Mouse (Mus musculus) kidney, postnatal 0 days (tissue): ENCODE measurements at regions not wholly inside any gene's neighbourhood (a gene's known extent, or its start where the extent isn't known, plus 50 kb on each side); places are given as distances from the start of the nearest gene placed in this dataset.

Experiments used
- ATAC-seq: fragments of 200-750 bp; cut with Nextera tagmentation; replicated peaks from 2 replicates; pipeline ENCODE4 v1.8.0; 2017; ENCODE audit warnings: low read depth, moderate number of reproducible peaks, moderate TSS enrichment, moderate library complexity; ENCODE audit not compliant: low FRiP score
- DNase-seq: peaks from one replicate; pipeline ENCODE4 v3.0.0-alpha.2; 2016; ENCODE audit warnings: low spot score
- H3K27ac ChIP-seq: fragments of 300-500 bp; sonication (generic); 2 replicates; pipeline ENCODE4 v1.5.1; 2014; ENCODE audit warnings: mild to moderate bottlenecking
- H3K27me3 ChIP-seq: fragments of 300-500 bp; sonication (generic); 2 replicates; pipeline ENCODE4 v1.6.1; 2014; ENCODE audit warnings: low read length, mixed read lengths; ENCODE audit not compliant: insufficient read depth
- H3K36me3 ChIP-seq: fragments of 300-500 bp; sonication (generic); 2 replicates; pipeline ENCODE4 v1.6.1; 2014; ENCODE audit warnings: low read length, mixed read lengths; ENCODE audit not compliant: insufficient read depth
- H3K4me1 ChIP-seq: fragments of 300-500 bp; sonication (generic); replicated peaks from 2 replicates; pipeline ENCODE4 v1.6.1; 2014; ENCODE audit warnings: antibody characterized with exemption, low read length, mixed read lengths; ENCODE audit not compliant: insufficient read depth
- H3K4me2 ChIP-seq: fragments of 300-500 bp; sonication (generic); 2 replicates; pipeline ENCODE4 v1.6.1; 2014; ENCODE audit warnings: mild to moderate bottlenecking, low read length, moderate library complexity, mixed read lengths
- H3K4me3 ChIP-seq: fragments of 300-500 bp; sonication (generic); replicated peaks from 2 replicates; pipeline ENCODE4 v1.5.1; 2014; ENCODE audit warnings: low read depth, low read length
- H3K9ac ChIP-seq: fragments of 300-500 bp; sonication (generic); 2 replicates; pipeline ENCODE4 v1.6.1; 2014; ENCODE audit warnings: low read depth, low read length
- H3K9me3 ChIP-seq: fragments of 300-500 bp; sonication (generic); replicated peaks from 2 replicates; pipeline ENCODE4 v1.6.1; 2016; ENCODE audit warnings: low read length, inconsistent platforms, mixed read lengths
- CTCF ChIP-seq: IDR thresholded peaks from 2 replicates; pipeline ENCODE4 v1.5.1; 2016; ENCODE audit warnings: antibody characterized with exemption, low read depth, mild to moderate bottlenecking, moderate library complexity
- WGBS: fragments of 180-500 bp; shearing (Covaris S2); extraction: QIAGEN DNeasy Blood & Tissue Kit; methylation state at CpG from one replicate; pipeline ENCODE4 v1.1.7; 2014; 5-methylcytosine and 5-hydroxymethylcytosine counted together

DNA sequence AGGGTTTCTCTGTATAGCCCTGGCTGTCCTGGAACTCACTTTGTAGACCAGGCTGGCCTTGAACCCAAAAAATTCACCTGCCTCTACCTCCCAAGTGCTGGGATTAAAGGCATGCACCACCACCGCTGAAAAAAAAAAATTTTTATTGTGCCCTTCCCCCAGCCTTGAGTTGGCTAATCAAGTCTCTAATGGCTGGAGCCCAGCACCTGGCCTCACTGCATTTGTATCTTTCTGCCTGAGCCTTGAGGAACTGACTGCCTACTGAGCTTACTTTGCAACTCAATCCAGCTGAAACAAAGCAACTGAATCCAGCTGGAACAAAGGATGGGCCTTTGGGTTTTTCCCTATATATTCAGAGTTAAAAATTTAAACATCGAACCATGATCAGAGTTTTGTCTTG lies 153.3 kb upstream of the Ccnh start:
- TF ChIP-seq CTCF = no peak
- no peak overlapping the region for H3K4me2 ChIP-seq
- ATAC-seq (no peak), DNase-seq (no peak)
- WGBS = 73% methylated on average over 2 of the region's 2 CpGs
- H3K4me1 ChIP-seq = no peaks in the 10 kb centered on the region
- H3K36me3 ChIP-seq = no peaks in the 10 kb centered on the region
- no peak overlapping the region for H3K9ac ChIP-seq
- H3K27ac ChIP-seq = no peak overlapping the region
- no peak overlapping the region for H3K4me3 ChIP-seq
- H3K27me3 ChIP-seq = no peaks in the 10 kb centered on the region
- no peaks in the 10 kb centered on the region for H3K9me3 ChIP-seq

DNA sequence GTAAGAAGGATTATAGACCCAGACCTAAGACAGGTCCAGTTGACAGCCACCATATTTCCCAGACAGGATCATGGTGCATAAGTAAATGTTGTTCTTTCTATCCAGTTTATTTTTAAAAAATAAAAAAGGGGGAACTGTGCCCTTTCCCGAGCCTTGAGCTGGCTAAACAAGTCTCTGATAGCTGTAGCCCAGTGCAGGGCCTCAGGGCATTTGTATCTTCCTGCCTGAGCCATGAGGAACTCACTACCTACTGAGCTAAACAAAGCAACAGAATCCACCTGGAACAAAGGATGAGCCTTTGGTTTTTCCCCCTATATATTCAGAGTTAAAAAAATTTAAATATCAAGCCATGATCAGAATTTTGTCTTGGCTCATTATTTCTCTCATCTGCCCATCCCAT lies 152.4 kb upstream of the Ccnh start:
- H3K9ac ChIP-seq = no peak overlapping the region
- no peak overlapping the region for H3K4me2 ChIP-seq
- H3K27me3 ChIP-seq = no peaks in the 10 kb centered on the region
- no peak for DNase-seq
- no peak overlapping the region for H3K4me3 ChIP-seq
- H3K36me3 ChIP-seq = no peaks in the 10 kb centered on the region
- no peak for ATAC-seq
- WGBS = 56% methylated on average over 1 of the region's 1 CpGs
- H3K9me3 ChIP-seq = no peaks in the 10 kb centered on the region
- TF ChIP-seq CTCF = no peak
- H3K4me1 ChIP-seq = no peaks in the 10 kb centered on the region
- H3K27ac ChIP-seq = no peak overlapping the region

DNA sequence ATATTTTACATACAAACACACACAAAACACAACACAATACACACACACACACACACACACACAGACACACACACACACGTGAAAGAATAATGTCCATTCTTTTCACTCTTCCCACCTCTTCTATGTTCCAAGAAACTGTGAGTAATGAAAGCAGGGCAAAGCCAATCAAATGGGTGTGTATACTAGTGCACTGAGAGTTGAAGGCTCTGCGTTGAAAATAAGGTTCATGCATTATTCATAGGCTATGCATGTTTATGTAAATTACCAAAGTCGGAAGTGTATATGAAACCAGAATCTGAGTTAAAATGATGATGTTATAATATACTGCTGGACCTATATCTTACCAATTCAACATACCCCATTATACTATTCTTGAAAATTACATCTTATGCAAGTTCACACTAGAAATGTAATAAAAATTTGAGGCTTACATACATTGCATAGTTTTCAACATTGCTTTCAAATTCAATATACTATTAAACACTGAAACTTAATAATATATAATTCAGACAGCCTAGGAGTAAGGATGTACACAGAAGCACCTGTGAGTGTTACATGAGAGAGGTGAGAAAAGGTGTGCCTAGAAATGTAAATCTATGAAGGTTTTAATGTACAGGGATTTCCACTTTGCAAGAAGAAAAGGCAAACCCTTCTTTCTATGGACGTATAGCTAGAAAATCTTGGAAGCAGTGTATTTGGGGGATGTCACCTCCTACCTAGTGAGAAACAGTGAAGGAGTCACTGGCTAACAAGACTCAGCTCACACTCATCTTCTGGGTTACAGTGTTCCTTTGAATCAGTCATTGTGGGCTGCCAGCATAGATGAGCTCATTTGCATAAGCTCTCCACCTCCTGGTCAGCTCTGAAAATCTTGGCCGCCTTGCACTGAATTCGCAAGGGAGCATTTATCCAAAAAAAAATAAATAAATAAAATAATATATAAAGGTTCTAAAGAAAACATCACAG lies 122.3 kb upstream of the Ccnh start:
- H3K4me3 ChIP-seq = no peak overlapping the region
- 66% methylated on average over 6 of the region's 6 CpGs for WGBS
- ATAC-seq (no peak), DNase-seq (no peak)
- TF ChIP-seq CTCF = no peak
- H3K36me3 ChIP-seq = no peaks in the 10 kb centered on the region
- H3K9ac ChIP-seq = no peak overlapping the region
- no peaks in the 10 kb centered on the region for H3K9me3 ChIP-seq
- no peak overlapping the region for H3K4me2 ChIP-seq
- no peak overlapping the region for H3K27ac ChIP-seq
- no peaks in the 10 kb centered on the region for H3K27me3 ChIP-seq
- no peaks in the 10 kb centered on the region for H3K4me1 ChIP-seq

DNA sequence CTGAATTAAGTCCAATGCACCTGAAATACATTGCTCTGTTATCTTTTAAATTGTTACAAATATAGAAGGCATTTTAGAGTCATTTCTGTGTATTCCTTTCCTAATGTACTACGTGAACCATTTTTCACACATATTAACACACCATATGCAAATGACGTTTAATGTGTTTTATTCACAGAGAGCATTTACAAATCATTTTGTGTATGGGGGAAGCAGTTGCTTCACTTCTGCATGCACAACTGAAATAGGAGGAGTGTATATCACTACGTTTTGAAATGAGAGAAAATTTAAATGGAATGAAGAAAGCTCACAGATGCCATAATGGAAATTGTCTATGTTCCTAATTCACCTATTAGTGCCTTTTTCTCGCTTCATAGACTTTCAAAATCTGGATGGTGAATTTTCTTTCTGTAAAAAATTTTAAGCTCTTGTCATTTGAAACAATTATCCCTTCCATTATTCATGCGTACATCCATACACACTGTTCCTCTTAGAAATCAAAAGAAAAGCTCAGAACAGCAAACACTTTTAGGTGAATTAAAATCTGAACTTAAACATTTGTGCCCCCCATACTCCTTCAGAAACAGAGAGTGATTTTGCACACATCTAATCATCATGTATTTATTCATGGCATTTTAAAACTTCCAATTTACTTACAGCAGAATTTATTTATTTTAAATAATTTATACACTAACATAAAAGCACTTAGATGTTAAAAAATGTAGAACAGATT lies 121.5 kb upstream of the Ccnh start:
- H3K36me3 ChIP-seq = no peaks in the 10 kb centered on the region
- no peaks in the 10 kb centered on the region for H3K27me3 ChIP-seq
- DNase-seq = no peak
- no peaks in the 10 kb centered on the region for H3K9me3 ChIP-seq
- H3K4me3 ChIP-seq = no peak overlapping the region
- no peak for TF ChIP-seq CTCF
- no peak for ATAC-seq
- no peak overlapping the region for H3K9ac ChIP-seq
- no peak overlapping the region for H3K27ac ChIP-seq
- H3K4me1 ChIP-seq = no peaks in the 10 kb centered on the region
- no peak overlapping the region for H3K4me2 ChIP-seq
- 74% methylated on average over 5 of the region's 5 CpGs for WGBS

DNA sequence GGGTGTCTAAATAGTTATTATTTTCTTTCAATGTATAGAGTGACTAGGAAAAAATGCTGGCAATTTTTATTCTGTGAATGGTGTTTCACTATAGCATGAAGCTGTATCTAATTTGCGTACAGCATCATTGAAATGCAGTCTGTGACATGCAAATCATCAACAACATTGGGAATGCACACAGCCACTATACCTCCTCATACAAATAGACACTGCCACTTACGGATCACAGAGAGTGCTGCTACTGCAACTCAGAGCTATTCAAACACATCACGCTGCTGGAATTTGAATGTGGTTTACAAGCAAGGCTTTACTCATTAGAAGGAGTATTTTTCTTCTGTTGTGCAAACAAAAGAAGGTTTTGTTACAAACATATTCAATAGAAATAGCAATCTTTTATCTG lies 120.8 kb upstream of the Ccnh start:
- 70% methylated on average over 3 of the region's 3 CpGs for WGBS
- Histone ChIP-seq H3K9ac (no peak overlapping the region), H3K27ac (no peak overlapping the region), H3K9me3 (no peaks in the 10 kb centered on the region), H3K4me2 (no peak overlapping the region), H3K4me1 (no peaks in the 10 kb centered on the region), H3K36me3 (no peaks in the 10 kb centered on the region), H3K4me3 (no peak overlapping the region), H3K27me3 (no peaks in the 10 kb centered on the region)
- DNase-seq (no peak), ATAC-seq (no peak)
- no peak for TF ChIP-seq CTCF

DNA sequence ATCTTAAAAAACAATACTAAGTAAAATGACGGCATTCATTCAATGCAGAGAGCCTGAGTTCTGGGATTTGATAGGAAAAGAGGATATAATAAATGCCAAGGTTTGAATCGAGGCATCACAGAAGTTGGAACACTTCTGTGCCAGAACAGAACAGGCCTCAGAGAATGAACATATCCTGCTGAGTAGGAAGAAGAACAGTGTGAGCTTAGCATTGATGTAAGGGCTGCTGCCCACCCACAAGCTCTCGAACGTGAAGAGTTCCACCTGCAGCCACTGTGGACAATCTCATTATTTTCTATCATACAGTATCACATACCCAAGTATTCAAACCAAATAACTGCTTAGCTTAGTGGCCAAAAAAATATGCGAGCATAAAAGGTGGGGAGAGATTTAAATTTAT lies 105.9 kb upstream of the Ccnh start:
- Histone ChIP-seq H3K27ac (no peak overlapping the region), H3K36me3 (no peaks in the 10 kb centered on the region), H3K9ac (no peak overlapping the region), H3K4me2 (no peak overlapping the region), H3K9me3 (no peaks in the 10 kb centered on the region), H3K4me1 (no peaks in the 10 kb centered on the region), H3K4me3 (no peak overlapping the region), H3K27me3 (no peaks in the 10 kb centered on the region)
- no peak for ATAC-seq
- 84% methylated on average over 5 of the region's 5 CpGs for WGBS
- TF ChIP-seq CTCF = no peak
- no peak for DNase-seq
